Mouse (Mus musculus): ENCODE measurements at regions not wholly inside any gene's neighbourhood (a gene's known extent, or its start where the extent isn't known, plus 50 kb on each side); places are given as distances from the start of the nearest gene placed in this dataset.

- TF ChIP-seq CTCF (IDR thresholded peaks at IDR 0.05; ENCODE audit: control insufficient read depth, insufficient read depth, insufficient replicate concordance, low read depth, low read length) (no peak), POLR2A (IDR thresholded peaks at IDR 0.05; ENCODE audit: control insufficient read depth, low read depth, low read length) (no peak)
Measured at GRCm38 (mm10) chr19:28111263-28112180, 100.6 kb upstream of the Rfx3 start.
